Mouse (Mus musculus): ENCODE measurements around the gene Tiam1.

DNA sequence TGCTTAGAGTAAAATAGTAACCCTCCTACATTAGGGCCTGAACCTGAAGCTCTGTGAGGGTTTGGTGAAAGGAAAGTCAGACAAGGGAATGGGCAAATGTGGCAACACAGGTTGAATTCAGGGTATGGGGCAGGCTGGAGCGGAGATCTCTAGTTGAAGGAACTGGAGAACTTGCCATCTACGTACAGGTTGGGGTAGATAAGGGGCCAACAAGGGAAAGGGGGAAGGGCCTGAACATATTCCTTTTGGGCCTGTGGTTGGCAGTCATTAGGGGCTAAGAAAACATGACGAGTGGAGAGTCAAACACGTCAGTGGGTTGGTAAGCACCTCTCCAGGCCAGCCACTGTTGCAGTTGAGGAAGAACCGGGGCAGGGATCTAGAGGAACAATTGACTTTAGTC lies 36.3 kb upstream of the Tiam1 start:
- TF ChIP-seq GATA1 (IDR thresholded peaks at IDR 0.05; ENCODE audit: borderline replicate concordance, low read length) (no peak), CTCF (IDR thresholded peaks at IDR 0.05; ENCODE audit: low read depth, low read length) (no peak), TAL1 (conservative IDR thresholded peaks at IDR 0.05; ENCODE audit: low read depth, low read length) (no peak), POLR2AphosphoS5 (IDR thresholded peaks at IDR 0.05; ENCODE audit: insufficient replicate concordance, low read depth, low read length) (no peak), GATA2 (IDR thresholded peaks at IDR 0.05; ENCODE audit: borderline replicate concordance, low read depth, low read length) (no peak)
